Mouse (Mus musculus) spleen, adult 2 months (tissue): ENCODE results near the gene Myl12a. TPM values are rescaled to one million over a fixed set of nuclear protein-coding genes. Genes with fewer than 3 reads are reported as not detected.

Experiments used
- DNase-seq, 2 experiments: peaks; one replicate each; pipeline versions ENCODE4 v3.0.0 to v3.0.0-alpha.2; 2012 to 2021; ENCODE audit warnings: low spot score in 2 of 2, low read depth in 1 of 2
- H3K27ac ChIP-seq: fragments of 200-500 bp; 2 replicates; pipeline ENCODE4 v1.5.1; 2012; ENCODE audit warnings: low read length, inconsistent platforms; ENCODE audit not compliant: insufficient read depth
- H3K27me3 ChIP-seq: fragments of 200-500 bp; 2 replicates; pipeline ENCODE4 v1.6.1; 2012; ENCODE audit warnings: mild to moderate bottlenecking, moderate library complexity, low read length, inconsistent platforms; ENCODE audit not compliant: control insufficient read depth, insufficient read depth
- H3K36me3 ChIP-seq: fragments of 200-500 bp; 2 replicates; pipeline ENCODE4 v1.6.1; 2012; ENCODE audit warnings: mild to moderate bottlenecking, low read length, inconsistent platforms; ENCODE audit not compliant: control insufficient read depth, insufficient read depth
- H3K4me1 ChIP-seq: fragments of 200-500 bp; 2 replicates; pipeline ENCODE4 v1.6.1; 2011; ENCODE audit warnings: inconsistent platforms; ENCODE audit not compliant: control insufficient read depth, insufficient read depth, insufficient read length
- H3K4me3 ChIP-seq: fragments of 200-500 bp; 2 replicates; pipeline ENCODE4 v1.5.1; 2011; ENCODE audit warnings: mild to moderate bottlenecking, inconsistent platforms; ENCODE audit not compliant: insufficient read depth, insufficient read length; ENCODE audit errors: extremely low read depth
- CTCF ChIP-seq: fragments of 200-500 bp; IDR thresholded peaks from 2 replicates; pipeline ENCODE4 v1.5.1; 2011; ENCODE audit warnings: mild to moderate bottlenecking, inconsistent platforms; ENCODE audit not compliant: insufficient read depth, insufficient read length, insufficient replicate concordance; ENCODE audit errors: extremely low read depth
- POLR2A ChIP-seq: fragments of 200-500 bp; IDR thresholded peaks from 2 replicates; pipeline ENCODE4 v1.6.1; 2011; ENCODE audit warnings: low read depth, low read length, inconsistent platforms
- WGBS: fragments of 180-500 bp; shearing (Covaris S2); methylation state at CpG from one replicate; pipeline ENCODE4 v1.1.7; 2018; 5-methylcytosine and 5-hydroxymethylcytosine counted together
- polyA plus RNA-seq: library from polyadenylated mRNA; depleted of rRNA; stranded (reverse); fragments of >200 nt; gene quantifications from 2 replicates; pipeline ENCODE4 v1.2.3, GENCODE M21; 2012

Gene Myl12a
- polyA plus RNA-seq, 1 experiment: 53.0 TPM

- Histone ChIP-seq H3K27me3 (no peaks in the 10 kb centered on the region), H3K27ac (no peak overlapping the region), H3K36me3 (peaks cover 17% of the 10 kb centered on the region), H3K4me3 (no peak overlapping the region), H3K4me1 (no peaks in the 10 kb centered on the region; the same call in 1 of the 2 replicates)
- WGBS: 78% methylated on average over 6 of the region's 6 CpGs
- TF ChIP-seq POLR2A (no peak), CTCF (no peak)
- DNase-seq: no peak
Observed at GRCm38 (mm10) chr17:70997836-70998235, 4.8 kb downstream of the Myl12a start.

DNA sequence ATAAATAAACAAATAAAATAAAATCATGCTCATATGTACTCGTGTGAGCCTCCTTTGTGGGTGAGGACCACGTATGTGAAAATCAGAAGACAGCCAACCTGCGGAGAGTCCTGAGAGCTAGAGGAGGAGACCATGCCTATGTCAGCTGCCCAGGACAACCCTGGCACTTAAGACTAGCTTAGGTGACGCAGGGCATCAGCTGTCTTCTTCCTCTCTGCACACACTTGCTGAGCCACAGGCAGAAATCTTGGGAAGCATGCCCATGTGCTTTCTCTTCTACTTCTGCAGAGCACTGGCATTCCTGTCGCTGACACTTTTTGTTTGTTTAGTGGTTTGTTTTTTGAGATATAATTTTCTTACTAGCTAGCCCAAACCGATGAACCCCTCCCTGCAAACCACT is 7.1 kb downstream of the Myl12a start:
- peaks cover 5% of the 10 kb centered on the region; the same call in 1 of the 2 replicates for H3K4me1 ChIP-seq
- no peak overlapping the region for H3K27ac ChIP-seq
- WGBS: 93% methylated on average over 6 of the region's 6 CpGs
- H3K36me3 ChIP-seq: peaks cover 22% of the 10 kb centered on the region
- H3K4me3 ChIP-seq: no peak overlapping the region
- DNase-seq: no peak
- TF ChIP-seq CTCF (no peak), POLR2A (no peak)
- no peaks in the 10 kb centered on the region for H3K27me3 ChIP-seq

GRCm38 (mm10) chr17:70994671-70995070 is 8.0 kb downstream of the Myl12a start:
- H3K4me1 ChIP-seq: peaks cover 5% of the 10 kb centered on the region
- H3K27ac ChIP-seq: no peak overlapping the region
- no peak overlapping the region for H3K4me3 ChIP-seq
- H3K27me3 ChIP-seq: no peaks in the 10 kb centered on the region
- peaks cover 22% of the 10 kb centered on the region for H3K36me3 ChIP-seq
- DNase-seq: no peak
- TF ChIP-seq POLR2A: no peak
- TF ChIP-seq CTCF: no peak
- 82% methylated on average over 6 of the region's 6 CpGs for WGBS

- Histone ChIP-seq H3K36me3 (peaks cover 20% of the 10 kb centered on the region), H3K4me1 (peaks cover 12% of the 10 kb centered on the region), H3K4me3 (no peak overlapping the region), H3K27ac (no peak overlapping the region), H3K27me3 (no peaks in the 10 kb centered on the region)
- no peak for DNase-seq
- WGBS: 72% methylated on average over 3 of the region's 3 CpGs
- TF ChIP-seq CTCF (no peak), POLR2A (no peak)
Observed at GRCm38 (mm10) chr17:70993385-70993807, 9.3 kb downstream of the Myl12a start.

GRCm38 (mm10) chr17:70992662-70993061 is 10.0 kb downstream of the Myl12a start:
- 85% methylated on average over 9 of the region's 9 CpGs for WGBS

DNA sequence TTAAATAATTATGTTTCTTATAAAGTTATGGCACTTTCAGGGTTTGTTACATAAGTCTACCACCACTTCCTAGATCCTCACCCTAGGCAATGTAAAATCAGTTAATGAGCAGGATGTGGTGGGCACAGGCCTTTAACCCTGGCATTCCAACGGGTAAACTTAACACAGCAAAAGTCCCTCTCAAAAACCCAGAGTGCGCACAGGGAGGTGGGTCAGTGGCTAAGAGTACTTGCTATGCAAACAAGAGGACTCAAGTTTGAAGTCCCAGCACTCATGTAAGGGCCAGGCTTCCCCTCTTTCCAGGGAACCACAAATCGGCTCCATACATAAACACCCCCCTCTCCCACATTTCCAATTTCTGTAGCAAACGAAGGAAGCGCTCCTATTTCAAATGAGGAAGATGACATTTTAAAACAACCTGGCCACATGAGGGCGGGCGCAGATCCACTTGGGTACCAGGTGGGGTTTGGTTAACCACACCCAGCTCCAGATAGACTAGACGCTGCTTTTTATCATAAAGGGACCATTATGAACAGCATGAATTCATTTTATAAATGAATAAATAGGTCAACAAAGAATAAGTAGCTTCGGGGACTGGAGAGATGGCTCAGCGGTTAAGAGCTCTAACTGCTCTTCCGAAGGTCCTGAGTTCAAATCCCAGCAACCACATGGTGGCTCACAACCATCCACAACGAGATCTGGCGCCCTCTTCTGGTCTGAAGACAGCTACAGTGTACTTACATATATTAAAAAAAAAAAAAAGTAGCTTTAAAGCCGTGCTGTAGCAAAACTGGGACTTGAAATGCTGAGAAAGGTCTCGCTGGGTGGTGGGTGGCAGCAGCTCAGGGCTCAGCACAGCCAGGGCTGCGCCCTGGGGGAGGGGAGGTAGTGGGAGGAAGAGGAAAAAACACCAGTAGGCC is 10.7 kb downstream of the Myl12a start:
- Histone ChIP-seq H3K36me3 (peaks cover 20% of the 10 kb centered on the region), H3K4me1 (peaks cover 17% of the 10 kb centered on the region), H3K27ac (no peak overlapping the region; the same call in 1 of the 2 replicates), H3K27me3 (no peaks in the 10 kb centered on the region), H3K4me3 (no peak overlapping the region)
- DNase-seq: no peak
- WGBS: 66% methylated on average over 16 of the region's 16 CpGs
- TF ChIP-seq POLR2A (no peak), CTCF (no peak)

More at GRCm38 (mm10) chr17:70992662-70993061, 10.0 kb downstream of the Myl12a start:
- Histone ChIP-seq H3K27ac (no peak overlapping the region), H3K4me3 (no peak overlapping the region), H3K36me3 (peaks cover 20% of the 10 kb centered on the region), H3K4me1 (peaks cover 17% of the 10 kb centered on the region), H3K27me3 (no peaks in the 10 kb centered on the region)
- TF ChIP-seq POLR2A (no peak), CTCF (no peak)
- DNase-seq: no peak
